Mouse (Mus musculus) brown adipose tissue, adult 24 weeks (tissue): Measurements from ENCODE around the gene Zfp108. TPM values are rescaled to one million over a fixed set of nuclear protein-coding genes. Genes with fewer than 3 reads are reported as not detected.

Experiments used
- H3K27ac ChIP-seq: fragments of 200-500 bp; replicated peaks from 2 replicates; pipeline ENCODE4 v1.5.1; 2012; ENCODE audit warnings: low read depth, mild to moderate bottlenecking, low read length
- H3K4me1 ChIP-seq: fragments of 200-500 bp; 2 replicates; pipeline ENCODE4 v1.6.1; 2012; ENCODE audit warnings: low read length, mixed read lengths; ENCODE audit not compliant: control insufficient read depth, insufficient read depth, insufficient read length
- H3K4me3 ChIP-seq: fragments of 200-500 bp; 2 replicates; pipeline ENCODE4 v1.5.1; 2012; ENCODE audit warnings: low read depth, mild to moderate bottlenecking, low read length, moderate library complexity; ENCODE audit not compliant: insufficient read depth
- polyA plus RNA-seq: library from polyadenylated mRNA; stranded (reverse); fragments of >200 nt; gene quantifications from 2 replicates; pipeline ENCODE4 v1.2.4, GENCODE M21; 2012; ENCODE audit not compliant: missing spikeins, insufficient read depth, insufficient read length

The Zfp108 gene
- polyA plus RNA-seq, result 0.88 and 1.8 TPM in 2 replicates

GRCm38 (mm10) chr7:24254633-24255474, at the start of gene Zfp108:
TSS of gene Zfp108 (plus strand) at chr7:24254794.
- H3K4me3 ChIP-seq, result peak within 1 kb of the TSS; percentile 80
- H3K27ac ChIP-seq, result no peak within 1 kb of the TSS
- H3K4me1 ChIP-seq, result no peaks in the 10 kb centered on the region; the same call in 1 of the 2 replicates

- Histone ChIP-seq H3K4me3 (peak overlapping the region; percentile 64), H3K4me1 (peaks cover 3% of the 10 kb centered on the region; the same call in 1 of the 2 replicates), H3K27ac (no peak overlapping the region)
Observed at GRCm38 (mm10) chr7:24207488-24208261, 46.9 kb upstream of the Zfp108 start.

GRCm38 (mm10) chr7:24208282-24208886, 46.2 kb upstream of the Zfp108 start:
- peak overlapping the region; percentile 5; the same call in 1 of the 2 replicates for H3K4me3 ChIP-seq
- peaks cover 3% of the 10 kb centered on the region; the same call in 1 of the 2 replicates for H3K4me1 ChIP-seq

GRCm38 (mm10) chr7:24210296-24210695, 44.3 kb upstream of the Zfp108 start:
- H3K4me3 ChIP-seq, result no peak overlapping the region
- peaks cover 3% of the 10 kb centered on the region; the same call in 1 of the 2 replicates for H3K4me1 ChIP-seq
- H3K27ac ChIP-seq, result no peak overlapping the region

More at GRCm38 (mm10) chr7:24208282-24208886, 46.2 kb upstream of the Zfp108 start:
- H3K27ac ChIP-seq, result no peak overlapping the region

GRCm38 (mm10) chr7:24211343-24211742, 43.3 kb upstream of the Zfp108 start, which contains the start of gene Zfp111:
TSS of gene Zfp111 (minus strand) at chr7:24211443.
- Histone ChIP-seq H3K4me1 (peaks cover 3% of the 10 kb centered on the region; the same call in 1 of the 2 replicates), H3K4me3 (no peak within 1 kb of the TSS), H3K27ac (no peak within 1 kb of the TSS)

GRCm38 (mm10) chr7:24237040-24237791, 17.4 kb upstream of the Zfp108 start, which contains the start of gene Zfp109:
TSS of gene Zfp109 (minus strand) at chr7:24237560.
- Histone ChIP-seq H3K4me3 (peak within 1 kb of the TSS; percentile 80), H3K4me1 (peaks cover 3% of the 10 kb centered on the region; the same call in 1 of the 2 replicates), H3K27ac (no peak within 1 kb of the TSS)

GRCm38 (mm10) chr7:24253779-24254615, 597 bp upstream of the Zfp108 start:
- peak overlapping the region; percentile 80; the same call in 1 of the 2 replicates for H3K4me3 ChIP-seq
- H3K4me1 ChIP-seq, result no peaks in the 10 kb centered on the region; the same call in 1 of the 2 replicates
- H3K27ac ChIP-seq, result no peak overlapping the region

GRCm38 (mm10) chr7:24259306-24259999, 4.9 kb downstream of the Zfp108 start:
- Histone ChIP-seq H3K27ac (no peak overlapping the region), H3K4me1 (no peaks in the 10 kb centered on the region; the same call in 1 of the 2 replicates), H3K4me3 (no peak overlapping the region)

- Histone ChIP-seq H3K4me1 (no peaks in the 10 kb centered on the region; the same call in 1 of the 2 replicates), H3K27ac (no peak overlapping the region), H3K4me3 (no peak overlapping the region)
Observed at GRCm38 (mm10) chr7:24260000-24260312, 5.4 kb downstream of the Zfp108 start.

GRCm38 (mm10) chr7:24268176-24269155, 13.9 kb downstream of the Zfp108 start:
- peaks cover 4% of the 10 kb centered on the region; the same call in 1 of the 2 replicates for H3K4me1 ChIP-seq
- H3K4me3 ChIP-seq, result no peak overlapping the region
- H3K27ac ChIP-seq, result no peak overlapping the region

- Histone ChIP-seq H3K4me1 (peaks cover 4% of the 10 kb centered on the region; the same call in 1 of the 2 replicates), H3K27ac (no peak overlapping the region), H3K4me3 (no peak overlapping the region)
Observed at GRCm38 (mm10) chr7:24269256-24269655, 14.7 kb downstream of the Zfp108 start.

- H3K4me3 ChIP-seq, result peak overlapping the region; percentile 79
- peak overlapping the region; percentile 58; the same call in 1 of the 2 replicates for H3K27ac ChIP-seq
- H3K4me1 ChIP-seq, result peaks cover 4% of the 10 kb centered on the region; the same call in 1 of the 2 replicates
Observed at GRCm38 (mm10) chr7:24269667-24270287, 15.2 kb downstream of the Zfp108 start.
